Mouse (Mus musculus) granulocyte monocyte progenitor cell, adult 5-6 weeks (primary cell): ENCODE results near the gene Pappa2. TPM values are rescaled to one million over a fixed set of nuclear protein-coding genes. Genes with fewer than 3 reads are reported as not detected.
A peak's percentile ranks its signal among the peaks of the same experiment; 100 is the strongest.

ENCODE experiments used
- ATAC-seq: replicated peaks from 2 replicates; pipeline ENCODE4 v1.8.0; 2016; ENCODE audit warnings: mild to moderate bottlenecking, moderate TSS enrichment, inconsistent platforms; ENCODE audit not compliant: poor library complexity, severe bottlenecking
- total RNA-seq, 2 experiments: library from RNA; stranded (forward) in 1 of 2; stranded (reverse) in 1 of 2; fragments of 200-712, 200-1000 nt in 1 of 2; fragments of >200 nt in 1 of 2; fragmentation: Nextera tagmentation in 1 of 2; gene quantifications; 2 replicates each; pipeline ENCODE4 v1.2.3; 2014 to 2017

Pappa2 gene
- total RNA-seq, 2 experiments from 2014 or later, result not detected

DNA sequence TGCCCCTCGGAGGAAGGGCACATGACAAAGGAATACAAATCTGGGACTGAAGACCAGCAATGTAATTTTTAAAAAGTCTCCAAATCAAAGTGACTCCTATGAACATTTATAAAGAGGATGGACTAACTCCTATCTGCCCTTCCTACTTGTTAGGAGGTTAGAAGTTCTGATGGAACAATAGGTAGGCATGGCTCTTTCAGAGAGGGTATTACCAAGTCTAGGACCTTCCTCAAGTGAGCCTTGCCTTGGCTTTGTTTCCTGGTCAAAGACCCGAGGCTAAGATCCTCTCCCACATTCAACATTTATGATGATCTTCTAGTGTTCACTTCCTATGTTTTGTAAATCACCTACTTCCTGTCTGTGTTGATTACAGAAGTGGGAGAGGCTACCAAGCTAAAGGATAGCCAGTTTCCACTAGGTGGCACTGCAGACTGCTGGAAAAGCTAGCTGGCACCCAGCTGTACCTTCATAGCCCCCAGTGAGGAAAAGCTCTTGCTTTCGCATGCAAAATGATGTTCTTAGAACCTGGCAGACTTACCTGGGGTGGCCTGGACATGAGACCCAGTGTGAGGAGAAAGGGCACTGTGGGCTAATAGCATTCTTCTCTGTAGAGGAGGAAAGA is 310.2 kb downstream of the Pappa2 start:
- peak; percentile 96 for ATAC-seq

DNA sequence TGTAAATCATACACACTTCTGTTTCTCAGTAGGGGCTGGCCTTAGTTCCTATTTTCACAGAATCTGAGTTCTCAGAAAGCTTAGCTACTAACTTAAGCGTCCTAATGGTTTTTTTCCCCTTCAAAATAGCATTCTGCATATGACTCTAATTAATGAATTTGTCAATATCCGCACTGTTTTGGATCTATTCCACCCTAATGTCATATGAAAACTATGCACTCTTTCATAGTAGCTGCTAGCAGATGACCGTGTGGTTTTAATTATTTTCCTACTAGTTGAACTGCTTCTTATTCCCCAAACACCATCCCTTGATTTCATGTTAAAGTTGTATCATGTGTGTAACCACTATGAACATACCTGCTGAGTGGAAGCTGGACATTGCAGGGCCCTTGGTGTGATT is 314.3 kb downstream of the Pappa2 start:
- no peak for ATAC-seq
